Mouse (Mus musculus): ENCODE measurements at regions not wholly inside any gene's neighbourhood (a gene's known extent, or its start where the extent isn't known, plus 50 kb on each side); places are given as distances from the start of the nearest gene placed in this dataset.

- TF ChIP-seq CTCF (IDR thresholded peaks at IDR 0.05; ENCODE audit: borderline replicate concordance, insufficient read depth, low read length) = no peak
- no peak for TF ChIP-seq POLR2A (IDR thresholded peaks at IDR 0.05; ENCODE audit: low read depth, low read length)
Observed at GRCm38 (mm10) chr13:37617015-37617414, 161.2 kb upstream of the Rreb1 start.

Measured in embryonic fibroblast, embryonic 13.5 days (primary cell).